Mouse (Mus musculus) small intestine, adult 2 months (tissue): Measurements from ENCODE around the gene Gpr183. TPM values are rescaled to one million over a fixed set of nuclear protein-coding genes. Genes with fewer than 3 reads are reported as not detected.

ENCODE experiments used
- H3K27ac ChIP-seq: fragments of 200-500 bp; 2 replicates; pipeline ENCODE4 v1.5.1; 2012; ENCODE audit warnings: low read depth, low read length, control low read depth, inconsistent platforms; ENCODE audit not compliant: insufficient read depth
- H3K27me3 ChIP-seq: fragments of 200-500 bp; 2 replicates; pipeline ENCODE4 v1.6.1; 2012; ENCODE audit warnings: mild to moderate bottlenecking, moderate library complexity, low read length, inconsistent platforms; ENCODE audit not compliant: control insufficient read depth, insufficient read depth
- H3K36me3 ChIP-seq: fragments of 200-500 bp; 2 replicates; pipeline ENCODE4 v1.6.1; 2012; ENCODE audit warnings: mild to moderate bottlenecking, low read length, control low read depth, inconsistent platforms; ENCODE audit not compliant: control insufficient read depth, insufficient read depth
- H3K4me1 ChIP-seq: fragments of 200-500 bp; 2 replicates; pipeline ENCODE4 v1.6.1; 2012; ENCODE audit warnings: low read length, inconsistent platforms, mixed read lengths; ENCODE audit not compliant: control insufficient read depth, insufficient read depth, insufficient read length
- H3K4me3 ChIP-seq: fragments of 200-500 bp; 2 replicates; pipeline ENCODE4 v1.5.1; 2012; ENCODE audit warnings: low read depth, mild to moderate bottlenecking, control low read depth, inconsistent platforms, low read length, moderate library complexity
- CTCF ChIP-seq: fragments of 200-500 bp; IDR thresholded peaks from 2 replicates; pipeline ENCODE4 v1.5.1; 2012; ENCODE audit warnings: low read depth, mild to moderate bottlenecking, control low read depth, inconsistent platforms, low read length, moderate library complexity, mixed read lengths; ENCODE audit not compliant: insufficient replicate concordance, insufficient read length; ENCODE audit errors: extremely low read depth
- POLR2A ChIP-seq: fragments of 200-500 bp; IDR thresholded peaks from 2 replicates; pipeline ENCODE4 v1.6.1; 2012; ENCODE audit warnings: low read depth, mild to moderate bottlenecking, control low read depth, inconsistent platforms, low read length, moderate library complexity
- WGBS: fragments of 180-500 bp; shearing (Covaris S2); methylation state at CpG from one replicate; pipeline ENCODE4 v1.1.7; 2018; 5-methylcytosine and 5-hydroxymethylcytosine counted together
- polyA plus RNA-seq: library from polyadenylated mRNA; depleted of rRNA; stranded (reverse); fragments of >200 nt; gene quantifications from 2 replicates; pipeline ENCODE4 v1.2.3, GENCODE M21; 2012

Gene Gpr183
- polyA plus RNA-seq, 1 experiment = 1.8 TPM

- TF ChIP-seq CTCF (no peak), POLR2A (no peak)
- H3K27me3 ChIP-seq = no peaks in the 10 kb centered on the region
- peaks cover 7% of the 10 kb centered on the region for H3K36me3 ChIP-seq
- no peak overlapping the region for H3K4me3 ChIP-seq
- H3K4me1 ChIP-seq = peaks cover 6% of the 10 kb centered on the region
- 89% methylated on average over 4 of the region's 4 CpGs for WGBS
- no peak overlapping the region for H3K27ac ChIP-seq
Measured at GRCm38 (mm10) chr14:121932180-121932579, 32.8 kb downstream of the Gpr183 start.

GRCm38 (mm10) chr14:121931594-121931993 lies 33.4 kb downstream of the Gpr183 start:
- Histone ChIP-seq H3K4me3 (no peak overlapping the region), H3K36me3 (peaks cover 7% of the 10 kb centered on the region), H3K27ac (no peak overlapping the region), H3K27me3 (no peaks in the 10 kb centered on the region), H3K4me1 (peaks cover 6% of the 10 kb centered on the region)
- 88% methylated on average over 3 of the region's 3 CpGs for WGBS
- TF ChIP-seq POLR2A = no peak
- no peak for TF ChIP-seq CTCF

GRCm38 (mm10) chr14:121930731-121931383 lies 34.1 kb downstream of the Gpr183 start:
- peaks cover 6% of the 10 kb centered on the region for H3K4me1 ChIP-seq
- H3K27me3 ChIP-seq = no peaks in the 10 kb centered on the region
- H3K36me3 ChIP-seq = peaks cover 7% of the 10 kb centered on the region
- TF ChIP-seq CTCF (no peak), POLR2A (no peak)
- WGBS = 70% methylated on average over 7 of the region's 7 CpGs
- H3K27ac ChIP-seq = peak overlapping the region; percentile 29
- no peak overlapping the region for H3K4me3 ChIP-seq

- 75% methylated on average over 12 of the region's 12 CpGs for WGBS
- Histone ChIP-seq H3K27ac (peak overlapping the region; percentile 35; the same call in 1 of the 2 replicates), H3K4me1 (peaks cover 6% of the 10 kb centered on the region), H3K4me3 (no peak overlapping the region), H3K27me3 (no peaks in the 10 kb centered on the region), H3K36me3 (peaks cover 7% of the 10 kb centered on the region)
- TF ChIP-seq CTCF (no peak), POLR2A (no peak)
Measured at GRCm38 (mm10) chr14:121929243-121929951, 35.6 kb downstream of the Gpr183 start.

GRCm38 (mm10) chr14:121928375-121929137 lies 36.4 kb downstream of the Gpr183 start:
- H3K36me3 ChIP-seq = peaks cover 4% of the 10 kb centered on the region; the same call in 1 of the 2 replicates
- peaks cover 6% of the 10 kb centered on the region for H3K4me1 ChIP-seq
- no peak overlapping the region for H3K4me3 ChIP-seq
- 69% methylated on average over 8 of the region's 8 CpGs for WGBS
- H3K27ac ChIP-seq = peak overlapping the region; percentile 27; the same call in 1 of the 2 replicates
- no peaks in the 10 kb centered on the region for H3K27me3 ChIP-seq
- no peak for TF ChIP-seq CTCF
- no peak for TF ChIP-seq POLR2A

GRCm38 (mm10) chr14:121927451-121927850 lies 37.5 kb downstream of the Gpr183 start:
- 92% methylated on average over 8 of the region's 8 CpGs for WGBS
- no peak overlapping the region for H3K27ac ChIP-seq
- peaks cover 6% of the 10 kb centered on the region for H3K4me1 ChIP-seq
- no peak for TF ChIP-seq CTCF
- no peak for TF ChIP-seq POLR2A
- no peak overlapping the region for H3K4me3 ChIP-seq
- no peaks in the 10 kb centered on the region for H3K27me3 ChIP-seq
- no peaks in the 10 kb centered on the region for H3K36me3 ChIP-seq
